Mouse (Mus musculus): ENCODE measurements around the gene Icos.

Icos gene

GRCm38 (mm10) chr1:61035270-61035669 is 57.5 kb downstream of the Icos start:
- DNase-seq (ENCODE audit: extremely low spot score, low read depth, low spot score), result no peak

GRCm38 (mm10) chr1:61038223-61038622 is 60.5 kb downstream of the Icos start:
- DNase-seq (ENCODE audit: extremely low spot score, low read depth, low spot score), result no peak

GRCm38 (mm10) chr1:61039310-61039709 is 61.6 kb downstream of the Icos start:
- no peak for DNase-seq (ENCODE audit: extremely low spot score, low read depth, low spot score)

- no peak for DNase-seq (ENCODE audit: extremely low spot score, low read depth, low spot score)
Measured at GRCm38 (mm10) chr1:61040401-61040800, 62.7 kb downstream of the Icos start.

- no peak for DNase-seq (ENCODE audit: extremely low spot score, low read depth, low spot score)
Measured at GRCm38 (mm10) chr1:61042842-61043241, 65.1 kb downstream of the Icos start.

- no peak for DNase-seq (ENCODE audit: extremely low spot score, low read depth, low spot score)
Measured at GRCm38 (mm10) chr1:61046055-61046705, 68.5 kb downstream of the Icos start.

GRCm38 (mm10) chr1:61047336-61047735 is 69.6 kb downstream of the Icos start:
- DNase-seq (ENCODE audit: extremely low spot score, low read depth, low spot score), result no peak

All from hindlimb bud, embryonic 11.5 days (tissue).